Mouse (Mus musculus) embryo, embryonic 9.5 days (tissue): ENCODE results near the gene Osmr.
A peak's percentile ranks its signal among the peaks of the same experiment; 100 is the strongest.

Experiments
- DNase-seq: peaks from one replicate; pipeline ENCODE4 v3.0.0-alpha.2; 2017; ENCODE audit errors: extremely low spot score

Osmr gene

GRCm38 (mm10) chr15:6874601-6875019 lies at the start of gene Osmr:
TSS of gene Osmr (minus strand) at chr15:6874969.
- DNase-seq = peak; percentile 32

- no peak for DNase-seq
These were observed 44.6 kb upstream of the Osmr start for GRCm38 (mm10) chr15:6919406-6919805.

- no peak for DNase-seq
These were observed 39.4 kb upstream of the Osmr start for GRCm38 (mm10) chr15:6914163-6914562.

DNA sequence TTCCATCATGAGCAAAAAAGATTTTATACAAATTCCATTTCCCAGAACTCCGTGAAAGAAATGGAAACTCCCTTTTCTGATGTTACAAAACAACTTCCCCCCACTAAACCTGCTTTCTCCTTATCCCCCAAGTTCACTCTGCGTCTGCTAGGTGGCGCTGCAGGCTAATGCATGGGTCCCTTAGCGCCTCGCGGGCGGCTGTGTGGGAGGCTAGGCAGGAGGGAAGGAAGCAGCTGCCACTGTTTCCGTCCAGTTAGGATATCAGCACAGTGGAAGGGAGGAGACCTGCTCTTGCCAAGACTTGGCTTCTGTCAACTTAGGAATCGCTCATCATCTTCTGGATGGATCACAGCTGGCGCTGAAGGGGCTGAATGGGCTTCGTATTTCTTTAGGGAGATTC lies 34.9 kb upstream of the Osmr start:
- peak; percentile 89 for DNase-seq

- DNase-seq = no peak
These were observed 34.3 kb upstream of the Osmr start for GRCm38 (mm10) chr15:6909084-6909483.

DNA sequence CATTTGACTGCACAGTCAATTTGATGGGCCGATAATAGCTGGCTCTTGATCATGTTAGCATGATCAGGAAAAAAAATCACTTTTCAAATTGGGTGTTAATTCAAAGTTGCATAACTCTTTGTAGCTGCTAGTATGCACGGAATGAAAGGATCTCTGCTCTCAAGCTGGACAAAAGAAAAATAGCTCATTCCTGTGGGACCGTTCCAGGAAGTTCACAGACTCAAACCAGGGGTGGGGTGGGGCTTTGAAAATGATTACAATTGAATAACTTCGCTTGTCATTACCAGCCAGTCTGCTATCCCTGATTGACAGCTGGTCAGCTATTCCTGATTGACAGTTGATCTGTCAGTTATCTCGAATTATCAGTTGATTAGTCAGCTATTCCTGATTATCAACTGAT lies 33.8 kb upstream of the Osmr start:
- no peak for DNase-seq

- DNase-seq = no peak
These were observed 31.7 kb upstream of the Osmr start for GRCm38 (mm10) chr15:6906260-6907047.

DNA sequence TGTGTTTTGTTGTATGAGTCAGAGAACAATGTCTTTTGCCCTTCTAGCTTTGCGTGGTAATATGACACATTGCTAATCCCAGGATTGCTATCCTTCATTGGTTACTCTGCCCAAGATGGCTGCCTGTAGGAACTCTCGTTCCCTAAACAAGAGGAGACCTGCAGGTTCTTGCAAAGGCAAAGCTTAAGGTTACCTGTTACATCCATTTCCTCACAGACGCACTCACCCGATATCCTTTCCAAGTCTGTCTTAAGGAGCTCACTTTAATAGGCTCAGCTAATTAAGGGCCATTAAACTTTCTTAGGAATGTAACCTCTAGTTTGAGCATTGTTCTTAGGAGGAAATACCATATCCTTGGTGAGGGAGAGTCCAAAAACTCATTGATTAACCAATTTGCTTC lies 31.0 kb upstream of the Osmr start:
- no peak for DNase-seq

GRCm38 (mm10) chr15:6903286-6903975 lies 28.7 kb upstream of the Osmr start:
- DNase-seq = no peak

DNA sequence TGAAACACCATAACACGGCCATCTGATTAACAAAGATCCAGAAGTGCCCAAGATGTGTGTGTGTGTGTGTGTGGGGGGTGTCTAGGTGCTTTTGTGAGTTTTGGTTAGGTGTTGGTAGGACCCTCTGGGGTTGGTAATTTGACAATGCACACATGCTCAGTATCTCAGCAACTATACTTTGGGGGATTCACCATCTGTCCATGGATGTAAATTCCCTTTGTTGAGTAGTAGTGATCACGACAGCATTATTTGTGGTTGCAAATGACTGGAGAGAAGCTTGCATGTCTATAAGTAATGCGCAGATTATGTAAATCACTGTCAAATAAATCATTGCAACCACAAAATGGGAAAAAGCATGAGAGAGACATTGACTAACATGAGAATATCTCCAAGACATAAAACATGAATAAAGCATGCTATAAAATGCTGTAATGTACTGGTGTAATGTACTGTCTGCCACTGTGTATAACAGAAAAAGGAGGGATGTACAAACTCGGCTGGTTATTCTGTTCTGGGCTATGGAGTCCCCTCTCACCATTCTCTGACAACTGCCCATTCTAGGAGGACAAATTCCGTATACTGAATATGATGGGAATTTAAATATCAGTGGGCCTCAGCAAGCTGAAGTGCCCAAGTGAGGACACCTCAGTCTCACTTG lies 27.3 kb upstream of the Osmr start:
- DNase-seq = no peak

GRCm38 (mm10) chr15:6901236-6901635 lies 26.5 kb upstream of the Osmr start:
- no peak for DNase-seq

GRCm38 (mm10) chr15:6884260-6884659 lies 9.5 kb upstream of the Osmr start:
- DNase-seq = no peak

DNA sequence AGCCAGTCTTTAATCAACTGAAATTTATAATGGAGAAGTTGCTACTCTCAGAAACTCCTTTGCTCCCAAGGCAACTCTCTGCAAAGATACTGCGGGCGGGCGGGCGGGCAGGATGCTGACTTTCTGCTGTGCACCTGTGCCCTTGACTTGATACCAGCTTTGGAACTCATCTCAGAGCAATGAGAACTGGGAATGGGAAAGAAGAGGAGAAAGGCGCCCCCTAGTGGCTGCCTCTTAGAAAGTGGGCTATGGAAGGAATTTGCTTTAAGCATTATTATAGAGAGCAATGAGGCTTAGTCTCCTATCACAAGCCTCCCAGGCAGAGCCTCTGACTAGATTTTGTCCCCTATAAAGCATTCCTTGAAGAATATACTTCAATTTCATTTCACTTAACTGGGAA lies 9.0 kb upstream of the Osmr start:
- DNase-seq = peak; percentile 60

DNA sequence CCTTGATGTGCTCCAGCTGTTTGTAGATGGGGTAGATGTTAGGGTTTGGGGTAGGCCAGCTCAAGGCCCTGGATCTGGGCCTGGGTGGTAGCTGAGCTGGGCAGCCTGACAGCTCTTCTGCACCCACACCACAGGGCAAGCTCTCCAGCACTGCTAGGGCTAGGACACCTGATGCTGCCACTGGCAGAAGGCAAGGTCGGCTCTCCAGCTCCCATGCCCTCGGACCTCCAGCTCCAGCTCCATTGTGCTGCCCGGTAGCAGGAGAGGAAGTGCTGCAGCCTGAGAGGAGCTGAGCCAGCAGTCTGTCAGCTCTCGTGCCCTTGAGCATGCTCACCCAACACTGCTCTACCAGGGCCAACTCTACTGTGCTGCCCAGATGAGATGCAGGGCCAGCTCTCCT lies 8.3 kb upstream of the Osmr start:
- no peak for DNase-seq

GRCm38 (mm10) chr15:6882180-6882579 lies 7.4 kb upstream of the Osmr start:
- DNase-seq = no peak

DNA sequence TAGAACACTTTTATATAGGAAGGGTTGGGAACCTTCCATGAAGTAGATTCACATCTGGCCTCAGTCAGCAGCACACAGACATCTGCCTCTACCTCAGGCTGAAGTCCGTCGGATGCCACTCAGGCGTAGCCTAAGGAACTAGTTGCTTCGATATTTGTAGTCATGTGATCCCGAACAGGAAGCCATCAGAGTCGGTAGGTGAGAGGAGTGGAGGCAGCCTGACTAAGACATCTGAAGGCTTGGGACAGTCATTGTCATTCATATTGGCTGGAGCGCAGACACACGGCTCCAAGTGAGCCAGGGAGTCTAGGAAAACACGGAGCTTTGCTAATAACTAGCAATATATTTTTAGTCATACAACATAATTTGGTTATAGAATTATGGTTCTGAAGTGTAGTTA lies 6.4 kb upstream of the Osmr start:
- no peak for DNase-seq

GRCm38 (mm10) chr15:6873807-6874600 lies 765 bp downstream of the Osmr start:
- DNase-seq = peak; percentile 38

DNA sequence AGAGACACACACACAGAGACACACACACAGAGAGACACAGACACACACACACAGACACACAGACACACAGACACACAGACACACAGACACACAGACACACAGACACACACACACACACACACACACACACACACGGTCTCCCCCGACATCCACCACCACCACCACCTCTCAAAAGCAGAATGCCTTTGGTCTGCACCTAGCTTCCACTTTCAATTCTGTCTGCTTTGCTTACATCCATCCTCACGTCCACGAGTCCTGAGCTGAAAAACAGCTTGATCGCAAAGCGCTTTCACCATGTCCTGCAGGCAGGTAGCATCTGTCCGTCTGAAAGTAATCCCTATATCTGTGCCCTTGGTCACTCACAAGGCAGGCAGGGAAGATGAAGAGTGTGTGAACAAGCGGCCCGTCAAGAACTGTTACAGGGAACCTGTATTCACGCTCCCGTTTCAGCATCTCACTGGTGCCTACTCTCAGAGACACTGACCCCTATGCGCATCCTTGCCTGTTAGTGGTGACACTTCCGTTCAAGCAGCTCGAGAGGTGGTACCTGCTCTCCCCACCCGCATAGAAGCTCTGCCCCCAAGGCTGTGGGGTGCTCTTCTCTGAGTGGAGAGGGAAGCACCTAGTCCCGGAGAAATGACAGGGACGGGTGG lies 1.5 kb downstream of the Osmr start:
- DNase-seq = peak; percentile 29

DNA sequence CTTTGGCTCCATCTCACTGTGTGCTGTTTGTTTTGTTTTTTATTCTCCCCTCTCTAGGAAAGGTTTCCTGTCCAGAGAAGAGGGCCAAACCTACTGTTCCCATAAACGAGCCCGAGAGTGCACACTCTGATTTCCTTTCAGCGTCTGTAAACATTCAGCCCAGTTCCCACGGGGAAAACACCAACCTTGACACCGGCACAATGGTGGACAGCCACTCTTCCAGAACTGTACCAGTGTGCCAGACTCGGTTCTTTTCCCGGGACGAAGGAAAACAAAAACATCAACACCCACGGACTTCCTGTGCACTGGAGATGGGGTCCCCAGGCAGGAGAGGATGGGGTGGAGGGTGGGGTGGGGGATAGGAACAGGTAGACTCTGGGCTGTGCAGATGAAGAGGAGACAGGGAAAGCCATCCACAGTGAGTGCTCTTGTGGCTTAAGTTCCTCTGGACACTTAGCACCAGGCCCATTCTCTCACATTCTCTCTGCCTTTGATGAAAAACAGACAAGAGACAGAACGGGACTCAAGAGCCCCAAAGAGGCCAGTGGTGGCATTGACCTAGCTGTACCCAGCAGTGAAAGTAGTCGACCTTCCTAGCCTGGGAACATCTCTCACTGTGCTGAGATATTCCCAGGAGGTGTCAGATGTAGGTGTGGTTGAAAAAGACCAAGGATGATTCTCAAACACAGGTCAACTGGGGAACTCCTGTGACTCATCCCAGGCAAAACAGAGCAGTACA lies 3.0 kb downstream of the Osmr start:
- DNase-seq = no peak

DNA sequence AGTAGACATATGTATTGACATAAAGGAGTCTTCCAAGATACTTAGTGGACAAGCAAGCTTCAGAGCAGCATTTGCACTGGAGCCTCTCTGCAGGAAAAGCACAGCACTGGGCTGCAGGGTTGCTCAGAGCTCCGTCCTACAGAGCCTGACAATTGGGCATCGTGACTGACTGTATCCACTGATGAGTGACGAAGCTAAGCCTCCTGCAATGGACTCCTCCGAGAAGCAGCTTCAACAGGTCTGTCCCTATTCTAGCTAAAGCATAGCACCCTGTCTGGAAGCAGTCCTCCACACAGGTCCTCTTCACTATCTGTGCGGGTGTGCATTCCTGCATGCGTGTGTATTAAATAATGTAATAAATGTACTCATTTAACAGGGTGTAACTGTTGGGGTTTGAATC lies 7.9 kb downstream of the Osmr start:
- peak; percentile 11 for DNase-seq

DNA sequence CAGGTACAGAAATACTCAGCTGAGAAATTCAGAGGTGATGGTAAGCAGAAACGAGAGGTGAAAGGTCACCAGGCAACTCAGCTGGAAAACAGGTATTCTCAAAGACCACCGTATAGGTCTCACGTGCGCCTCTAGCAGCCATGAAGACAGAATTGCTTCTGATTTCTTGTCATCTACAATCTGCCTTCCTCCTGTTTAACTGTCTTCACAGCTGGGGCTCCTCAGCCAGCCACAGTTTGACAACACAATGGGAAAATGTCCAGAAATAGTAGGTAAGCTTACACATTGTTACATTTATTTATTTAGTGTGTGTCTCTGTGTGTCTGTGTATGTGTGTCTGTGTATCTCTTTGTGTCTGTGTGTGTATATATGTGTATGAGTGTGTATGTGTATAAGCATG lies 12.6 kb downstream of the Osmr start:
- no peak for DNase-seq
